Mouse (Mus musculus): ENCODE measurements at regions not wholly inside any gene's neighbourhood (a gene's known extent, or its start where the extent isn't known, plus 50 kb on each side); places are given as distances from the start of the nearest gene placed in this dataset.
A peak's percentile ranks its signal among the peaks of the same experiment; 100 is the strongest.

DNA sequence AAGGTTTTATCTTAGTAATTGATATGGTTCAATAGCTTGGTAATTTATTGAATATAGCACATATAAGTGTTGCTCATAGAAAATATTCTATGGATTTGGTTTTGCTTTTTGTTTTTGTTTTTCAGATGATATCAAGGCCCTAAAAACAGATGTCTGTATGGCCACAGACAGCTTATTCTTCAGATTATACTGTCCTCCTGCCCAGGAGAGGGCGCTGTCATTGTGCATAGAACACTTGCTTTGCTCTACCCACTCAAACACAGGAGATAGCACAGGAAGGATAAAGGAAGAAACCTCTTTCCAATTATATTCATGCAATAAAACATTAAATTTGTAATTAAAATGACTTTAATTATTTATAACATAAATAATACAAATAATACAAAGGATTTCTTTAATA is 115.4 kb upstream of the Ndst3 start:
- no peaks in the 10 kb centered on the region for H3K27me3 ChIP-seq (ENCODE audit: control insufficient read depth, insufficient read depth, low read length)
- H3K9ac ChIP-seq = no peak overlapping the region
- no peak overlapping the region for H3K4me2 ChIP-seq (replicated peaks)
- no peaks in the 10 kb centered on the region for H3K9me3 ChIP-seq (ENCODE audit: control insufficient read depth, low read length)
- H3K4me1 ChIP-seq (replicated peaks; ENCODE audit: control insufficient read depth, insufficient read depth, low read length) = peaks cover 7% of the 10 kb centered on the region; the same call in 1 of the 2 replicates
- WGBS = 93% methylated on average over 1 of the region's 1 CpGs
- ATAC-seq (ENCODE audit: low FRiP score) = no peak
- no peak overlapping the region for H3K4me3 ChIP-seq (replicated peaks; ENCODE audit: low read length)
- no peak for DNase-seq (ENCODE audit: low spot score)
- no peaks in the 10 kb centered on the region for H3K36me3 ChIP-seq (replicated peaks; ENCODE audit: control insufficient read depth, insufficient read depth)
- no peak overlapping the region for H3K27ac ChIP-seq

DNA sequence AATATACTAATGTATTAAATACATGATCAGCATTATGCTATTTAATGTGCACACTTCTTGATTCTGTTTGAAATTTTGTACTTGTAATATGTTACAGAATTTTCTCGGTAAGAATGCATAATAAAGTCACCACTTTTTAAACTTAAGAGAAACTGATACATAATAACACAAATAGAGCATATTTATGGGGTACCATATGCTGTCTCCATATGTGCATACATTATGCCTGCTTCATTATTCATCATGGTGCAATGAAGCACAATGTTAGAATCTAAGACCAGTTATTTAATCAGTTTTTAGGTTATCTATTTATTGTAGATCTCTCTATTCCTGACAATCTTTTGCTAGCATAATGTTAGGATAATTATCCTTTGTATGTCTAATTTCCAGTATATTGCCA is 115.9 kb upstream of the Ndst3 start:
- H3K27me3 ChIP-seq (ENCODE audit: control insufficient read depth, insufficient read depth, low read length) = no peaks in the 10 kb centered on the region
- no peak for DNase-seq (ENCODE audit: low spot score)
- no peak overlapping the region for H3K4me2 ChIP-seq (replicated peaks)
- H3K9me3 ChIP-seq (ENCODE audit: control insufficient read depth, low read length) = no peaks in the 10 kb centered on the region
- ATAC-seq (ENCODE audit: low FRiP score) = no peak
- no peak overlapping the region for H3K9ac ChIP-seq
- H3K4me3 ChIP-seq (replicated peaks; ENCODE audit: low read length) = no peak overlapping the region
- H3K36me3 ChIP-seq (replicated peaks; ENCODE audit: control insufficient read depth, insufficient read depth) = no peaks in the 10 kb centered on the region
- peaks cover 10% of the 10 kb centered on the region; the same call in 1 of the 2 replicates for H3K4me1 ChIP-seq (replicated peaks; ENCODE audit: control insufficient read depth, insufficient read depth, low read length)
- 83% methylated on average over 1 of the region's 1 CpGs for WGBS
- no peak overlapping the region for H3K27ac ChIP-seq

DNA sequence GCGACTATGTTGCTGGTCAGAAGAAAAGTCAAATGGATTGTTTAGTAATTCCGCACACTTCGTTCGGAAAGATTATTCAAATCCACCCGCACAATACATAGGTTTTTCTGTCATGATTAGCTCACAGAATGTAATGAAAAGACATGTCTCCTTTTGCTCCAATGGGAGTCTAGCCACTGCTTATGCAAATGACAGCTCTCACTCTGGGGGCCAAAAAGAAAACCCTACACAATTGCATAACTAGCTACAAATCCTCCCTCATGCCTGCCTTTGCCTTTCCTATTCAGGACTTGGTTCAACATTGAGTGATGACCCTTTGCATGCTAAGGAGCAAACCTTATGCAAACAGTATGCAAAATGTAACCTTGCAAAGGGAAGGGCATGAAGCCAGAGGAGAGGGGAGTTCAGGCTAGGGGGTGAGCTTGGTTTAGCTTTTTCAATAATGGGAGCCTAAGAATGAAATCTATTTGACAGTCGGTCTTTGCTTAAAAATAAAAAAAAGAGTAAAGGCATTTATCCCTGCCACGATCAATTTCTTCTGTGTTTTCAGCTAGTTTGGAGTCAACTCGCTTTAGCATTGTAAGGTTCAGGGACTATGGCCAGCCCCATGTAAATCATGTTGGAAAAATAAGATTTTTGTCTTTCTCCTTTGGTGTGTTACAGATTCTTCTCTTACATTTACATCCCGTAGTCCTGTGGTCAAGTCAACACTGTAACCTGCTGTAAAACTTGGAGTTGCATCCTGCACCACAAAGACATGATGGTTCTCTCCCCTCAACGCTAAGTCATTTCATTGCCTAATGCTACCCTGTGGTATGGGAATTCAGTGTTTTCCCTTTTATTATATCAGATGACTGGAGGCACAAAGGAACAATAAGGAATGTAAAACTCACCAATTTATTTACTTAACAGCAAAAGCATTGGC is 119.6 kb upstream of the Ndst3 start:
- Histone ChIP-seq H3K9ac (no peak overlapping the region), H3K9me3 (ENCODE audit: control insufficient read depth, low read length) (no peaks in the 10 kb centered on the region), H3K27me3 (ENCODE audit: control insufficient read depth, insufficient read depth, low read length) (no peaks in the 10 kb centered on the region), H3K4me1 (replicated peaks; ENCODE audit: control insufficient read depth, insufficient read depth, low read length) (peaks cover 10% of the 10 kb centered on the region; the same call in 1 of the 2 replicates), H3K4me3 (replicated peaks; ENCODE audit: low read length) (no peak overlapping the region), H3K36me3 (replicated peaks; ENCODE audit: control insufficient read depth, insufficient read depth) (no peaks in the 10 kb centered on the region), H3K27ac (peak overlapping the region; percentile 59), H3K4me2 (replicated peaks) (no peak overlapping the region)
- 44% methylated on average over 10 of the region's 10 CpGs for WGBS
- DNase-seq (ENCODE audit: low spot score) (no peak), ATAC-seq (ENCODE audit: low FRiP score) (peak; percentile 68)

DNA sequence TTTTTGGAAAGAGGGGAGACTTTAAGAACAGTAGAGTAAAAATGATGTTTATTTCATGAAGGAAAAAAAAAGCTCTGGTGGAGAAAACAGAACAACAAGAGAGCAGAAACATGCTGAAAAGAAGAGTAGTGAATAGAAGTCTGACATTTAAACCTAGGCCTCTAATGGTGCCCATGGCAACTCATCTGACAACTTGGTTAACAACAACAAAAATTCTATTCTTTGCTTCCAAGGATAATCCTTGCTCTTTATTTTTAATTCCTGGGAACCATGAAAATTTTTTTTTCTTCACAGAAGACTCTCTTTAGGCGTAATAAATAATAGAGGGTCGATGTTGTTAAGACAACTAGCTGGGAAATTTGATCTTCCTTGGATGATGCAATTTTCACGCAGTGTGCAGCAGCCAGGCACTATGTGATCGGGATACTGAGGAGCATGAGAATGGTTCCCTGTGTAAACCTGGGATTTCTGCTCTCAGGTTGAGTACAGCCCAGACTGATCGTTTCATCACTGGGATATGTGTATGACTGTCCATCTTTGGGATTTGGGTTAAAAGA is 120.4 kb upstream of the Ndst3 start:
- Histone ChIP-seq H3K4me1 (replicated peaks; ENCODE audit: control insufficient read depth, insufficient read depth, low read length) (peaks cover 10% of the 10 kb centered on the region; the same call in 1 of the 2 replicates), H3K27ac (0 out of 2 replicates have a peak overlapping the region, but pooled peaks have one; percentile 59), H3K27me3 (ENCODE audit: control insufficient read depth, insufficient read depth, low read length) (no peaks in the 10 kb centered on the region), H3K9me3 (ENCODE audit: control insufficient read depth, low read length) (no peaks in the 10 kb centered on the region), H3K4me2 (replicated peaks) (no peak overlapping the region), H3K36me3 (replicated peaks; ENCODE audit: control insufficient read depth, insufficient read depth) (no peaks in the 10 kb centered on the region), H3K9ac (no peak overlapping the region), H3K4me3 (replicated peaks; ENCODE audit: low read length) (no peak overlapping the region)
- ATAC-seq (ENCODE audit: low FRiP score) = peak; percentile 88
- DNase-seq (ENCODE audit: low spot score) = no peak
- 20% methylated on average over 5 of the region's 5 CpGs for WGBS

DNA sequence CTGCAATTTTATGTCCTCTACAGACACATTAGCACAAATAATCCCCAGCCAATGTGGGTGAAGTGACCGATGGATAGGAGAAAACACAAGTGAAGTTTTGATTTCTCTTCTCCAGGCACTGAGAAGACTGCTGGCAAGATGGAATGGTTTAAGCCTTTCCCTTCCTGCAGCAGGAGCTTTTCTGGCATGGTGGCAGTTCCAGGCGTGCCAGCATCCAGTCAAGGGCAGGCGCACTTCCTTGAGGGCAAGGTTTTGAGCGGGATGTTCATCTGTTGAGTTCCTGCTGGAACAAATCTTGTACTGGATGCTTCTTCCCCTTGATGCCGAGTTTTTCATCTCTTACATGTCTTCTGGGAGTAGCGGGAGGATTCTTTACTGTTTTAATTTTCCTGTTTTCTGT is 138.1 kb upstream of the Ndst3 start:
- DNase-seq (ENCODE audit: low spot score) (no peak), ATAC-seq (ENCODE audit: low FRiP score) (no peak)
- no peaks in the 10 kb centered on the region for H3K9me3 ChIP-seq (ENCODE audit: control insufficient read depth, low read length)
- no peak overlapping the region for H3K27ac ChIP-seq
- no peak overlapping the region for H3K4me2 ChIP-seq (replicated peaks)
- H3K36me3 ChIP-seq (replicated peaks; ENCODE audit: control insufficient read depth, insufficient read depth) = no peaks in the 10 kb centered on the region
- H3K27me3 ChIP-seq (ENCODE audit: control insufficient read depth, insufficient read depth, low read length) = no peaks in the 10 kb centered on the region
- H3K9ac ChIP-seq = no peak overlapping the region
- WGBS = 85% methylated on average over 6 of the region's 6 CpGs
- no peaks in the 10 kb centered on the region for H3K4me1 ChIP-seq (replicated peaks; ENCODE audit: control insufficient read depth, insufficient read depth, low read length)
- H3K4me3 ChIP-seq (replicated peaks; ENCODE audit: low read length) = no peak overlapping the region

DNA sequence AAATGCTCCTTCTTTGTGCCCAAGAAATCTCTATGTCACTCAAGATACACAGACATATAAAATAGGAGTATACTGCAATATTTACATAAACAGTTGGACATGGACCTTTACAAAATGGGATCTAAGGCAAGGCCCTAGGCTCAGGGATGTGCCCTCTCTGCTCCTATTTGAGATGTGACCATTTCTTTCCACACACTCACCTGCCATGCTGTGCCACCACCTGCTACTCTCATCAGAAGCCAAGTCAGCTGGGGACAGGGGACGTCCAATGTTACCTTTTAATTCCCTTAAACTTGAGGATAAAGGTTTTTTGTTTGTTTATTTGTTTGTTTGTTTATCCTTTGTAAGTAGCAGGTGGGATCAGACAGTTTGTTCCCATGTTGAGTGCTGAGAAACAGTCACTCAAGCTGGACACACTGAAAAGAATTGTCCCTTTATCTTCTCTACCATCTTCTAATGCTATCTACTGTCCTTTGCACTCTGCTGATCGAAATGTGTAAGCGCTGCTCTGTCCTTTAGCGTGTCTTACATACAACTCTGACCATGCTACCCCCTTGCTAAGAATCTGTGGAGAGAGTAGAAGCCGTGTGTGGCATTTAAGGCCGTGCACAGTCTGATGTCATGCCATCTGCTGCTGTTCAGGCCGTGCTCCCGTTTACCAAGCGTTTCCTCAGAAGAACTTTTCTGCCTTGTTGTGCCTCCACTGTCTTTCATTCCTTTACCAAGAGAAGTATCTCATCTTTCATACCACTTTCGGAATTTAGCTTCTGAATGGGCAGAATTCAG is 147.9 kb upstream of the Ndst3 start:
- Histone ChIP-seq H3K4me1 (replicated peaks; ENCODE audit: control insufficient read depth, insufficient read depth, low read length) (no peaks in the 10 kb centered on the region), H3K9ac (no peak overlapping the region), H3K27ac (no peak overlapping the region), H3K27me3 (ENCODE audit: control insufficient read depth, insufficient read depth, low read length) (no peaks in the 10 kb centered on the region), H3K36me3 (replicated peaks; ENCODE audit: control insufficient read depth, insufficient read depth) (no peaks in the 10 kb centered on the region), H3K9me3 (ENCODE audit: control insufficient read depth, low read length) (no peaks in the 10 kb centered on the region), H3K4me3 (replicated peaks; ENCODE audit: low read length) (no peak overlapping the region), H3K4me2 (replicated peaks) (no peak overlapping the region)
- WGBS = 93% methylated on average over 10 of the region's 10 CpGs
- no peak for ATAC-seq (ENCODE audit: low FRiP score)
- DNase-seq (ENCODE audit: low spot score) = no peak

DNA sequence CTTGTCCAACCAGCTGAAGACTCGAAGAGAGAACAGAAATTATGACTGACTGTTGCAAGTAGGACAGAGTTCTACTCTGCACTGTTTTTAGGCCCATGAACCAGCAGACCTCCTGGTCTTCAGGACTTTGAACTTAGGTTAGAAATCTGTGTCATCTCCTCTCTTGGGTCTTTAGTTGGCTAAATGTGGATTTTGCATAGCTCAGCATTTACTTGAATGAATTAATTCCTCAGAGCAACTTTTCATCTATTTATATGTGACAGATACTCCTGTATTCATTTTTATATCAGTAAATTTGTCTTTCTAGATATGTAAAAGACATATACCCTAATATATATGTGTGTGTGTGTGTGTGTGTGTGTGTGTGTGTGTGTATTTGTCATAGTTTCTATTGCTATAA is 155.9 kb upstream of the Ndst3 start:
- no peak for DNase-seq (ENCODE audit: low spot score)
- H3K36me3 ChIP-seq (replicated peaks; ENCODE audit: control insufficient read depth, insufficient read depth) = no peaks in the 10 kb centered on the region
- H3K4me2 ChIP-seq (replicated peaks) = no peak overlapping the region
- H3K4me3 ChIP-seq (replicated peaks; ENCODE audit: low read length) = no peak overlapping the region
- H3K9ac ChIP-seq = no peak overlapping the region
- H3K9me3 ChIP-seq (ENCODE audit: control insufficient read depth, low read length) = no peaks in the 10 kb centered on the region
- no peak overlapping the region for H3K27ac ChIP-seq
- no peak for ATAC-seq (ENCODE audit: low FRiP score)
- H3K27me3 ChIP-seq (ENCODE audit: control insufficient read depth, insufficient read depth, low read length) = no peaks in the 10 kb centered on the region
- H3K4me1 ChIP-seq (replicated peaks; ENCODE audit: control insufficient read depth, insufficient read depth, low read length) = no peaks in the 10 kb centered on the region
- 79% methylated on average over 1 of the region's 1 CpGs for WGBS

DNA sequence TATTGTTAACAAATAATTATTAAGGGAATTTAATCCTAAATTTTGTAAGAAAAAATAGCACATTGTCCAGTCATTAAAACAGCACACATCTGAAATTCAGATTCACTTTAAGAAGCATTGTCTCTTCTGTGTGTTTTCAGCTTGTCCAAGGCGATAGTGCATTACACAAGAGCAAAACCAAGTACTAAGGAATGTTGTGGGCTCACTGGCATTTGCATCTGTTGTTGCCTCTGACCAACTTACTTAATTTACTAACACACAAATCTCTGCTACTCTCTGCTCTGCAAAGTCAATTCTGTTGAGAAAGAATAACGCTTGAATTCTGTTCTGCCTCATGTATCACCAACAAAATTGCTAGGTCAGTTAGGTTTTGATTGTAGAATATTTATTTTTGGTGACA is 158.0 kb upstream of the Ndst3 start:
- H3K9me3 ChIP-seq (ENCODE audit: control insufficient read depth, low read length) = no peaks in the 10 kb centered on the region
- H3K4me1 ChIP-seq (replicated peaks; ENCODE audit: control insufficient read depth, insufficient read depth, low read length) = no peaks in the 10 kb centered on the region
- no peak overlapping the region for H3K4me2 ChIP-seq (replicated peaks)
- no peaks in the 10 kb centered on the region for H3K36me3 ChIP-seq (replicated peaks; ENCODE audit: control insufficient read depth, insufficient read depth)
- no peak for ATAC-seq (ENCODE audit: low FRiP score)
- no peak for DNase-seq (ENCODE audit: low spot score)
- 80% methylated on average over 2 of the region's 2 CpGs for WGBS
- H3K27ac ChIP-seq = no peak overlapping the region
- H3K27me3 ChIP-seq (ENCODE audit: control insufficient read depth, insufficient read depth, low read length) = no peaks in the 10 kb centered on the region
- H3K9ac ChIP-seq = no peak overlapping the region
- H3K4me3 ChIP-seq (replicated peaks; ENCODE audit: low read length) = no peak overlapping the region

DNA sequence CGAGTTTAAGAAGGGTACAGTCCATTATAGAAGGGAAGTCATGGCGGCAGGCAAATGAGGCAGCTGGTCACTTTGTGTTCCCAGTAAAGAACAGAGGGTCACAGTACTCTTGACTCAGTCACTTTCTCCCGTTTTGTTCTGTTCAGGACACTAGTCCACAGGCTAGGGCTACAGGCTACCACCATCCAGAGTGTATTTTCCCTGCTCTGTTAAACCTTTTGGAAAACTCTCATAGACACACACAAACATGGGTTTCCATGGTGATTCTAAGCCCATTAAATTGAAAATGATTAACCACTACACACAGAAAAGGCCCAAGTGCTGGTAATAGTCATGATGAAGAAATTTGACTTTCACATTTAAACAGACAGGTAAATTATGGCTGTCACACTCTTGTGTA is 162.2 kb upstream of the Ndst3 start:
- ATAC-seq (ENCODE audit: low FRiP score) = no peak

More for the DNA sequence above, 162.2 kb upstream of the Ndst3 start:
- no peak overlapping the region for H3K27ac ChIP-seq
- no peak overlapping the region for H3K9ac ChIP-seq
- no peak for DNase-seq (ENCODE audit: low spot score)
- 85% methylated on average over 3 of the region's 3 CpGs for WGBS
- no peaks in the 10 kb centered on the region for H3K4me1 ChIP-seq (replicated peaks; ENCODE audit: control insufficient read depth, insufficient read depth, low read length)
- no peak overlapping the region for H3K4me2 ChIP-seq (replicated peaks)
- no peak overlapping the region for H3K4me3 ChIP-seq (replicated peaks; ENCODE audit: low read length)
- no peaks in the 10 kb centered on the region for H3K9me3 ChIP-seq (ENCODE audit: control insufficient read depth, low read length)
- H3K27me3 ChIP-seq (ENCODE audit: control insufficient read depth, insufficient read depth, low read length) = no peaks in the 10 kb centered on the region
- no peaks in the 10 kb centered on the region for H3K36me3 ChIP-seq (replicated peaks; ENCODE audit: control insufficient read depth, insufficient read depth)

All from hindbrain, embryonic 14.5 days (tissue).